Comparison of ENCODE assay signal across 7 mouse cellular contexts in the genomic region with DNA sequence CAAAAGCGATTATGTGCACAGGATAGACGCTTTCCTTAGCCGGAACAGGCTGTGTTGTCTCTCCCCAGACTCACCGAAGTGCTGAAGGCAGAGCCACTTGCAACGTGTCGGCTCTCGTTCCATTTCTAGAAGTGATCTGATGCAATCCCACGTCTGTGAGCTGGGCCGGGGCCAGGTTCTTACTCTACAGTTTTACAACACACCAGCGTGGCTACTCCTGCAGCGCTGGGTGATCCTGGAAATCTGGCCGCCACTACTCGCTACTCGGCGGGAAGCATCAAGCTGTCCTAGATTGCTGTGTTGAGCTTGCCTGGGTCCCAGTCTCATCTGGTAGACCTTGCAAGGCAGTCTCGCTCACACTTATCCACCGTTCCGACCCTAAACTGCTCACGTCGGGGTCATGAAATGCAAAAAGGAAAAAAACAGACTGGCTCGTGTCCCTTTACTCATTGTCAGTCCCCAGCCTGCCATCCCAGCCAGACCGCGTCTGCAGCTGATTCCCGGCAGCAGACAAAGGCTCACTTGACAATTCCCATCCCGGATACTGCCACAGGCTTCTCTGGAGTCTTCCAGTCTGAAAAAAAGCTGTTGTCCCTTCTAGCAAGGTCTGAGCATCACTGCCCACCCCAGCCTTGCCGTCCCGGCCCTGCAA. TPM values are rescaled to one million over a fixed set of nuclear protein-coding genes. Genes with fewer than 3 reads are reported as not detected.
DNase-seq lines count a peak whose midpoint lies in the region; ATAC-seq lines count a peak whose summit lies in the region.

No protein-coding gene starts in this region.

- H3K79me2 ChIP-seq in macrophage (ENCODE audit: inconsistent target): no peaks in the 10 kb centered on the region

- 3% methylated on average over 27 of the region's 27 CpGs for WGBS in hindbrain, embryonic 15.5 days
- 6% methylated on average over 27 of the region's 27 CpGs for WGBS in macrophage (ENCODE audit: missing documents)

- H3K9ac ChIP-seq in hindbrain, embryonic 15.5 days: peak overlapping the region; percentile 77

- H3K4me2 ChIP-seq in hindbrain, embryonic 15.5 days: peak overlapping the region; percentile 78

- peaks cover 19% of the 10 kb centered on the region for H3K4me1 ChIP-seq in hindbrain, embryonic 15.5 days (replicated peaks)

- no peaks in the 10 kb centered on the region for H3K36me3 ChIP-seq in hindbrain, embryonic 15.5 days
- no peaks in the 10 kb centered on the region for H3K36me3 ChIP-seq in macrophage (ENCODE audit: inconsistent target)

- ATAC-seq in hindbrain, embryonic 15.5 days (ENCODE audit: low FRiP score, low read depth): peak; percentile 72

- peak overlapping the region; percentile 80 for H3K27ac ChIP-seq in hindbrain, embryonic 15.5 days (replicated peaks)
- no peak overlapping the region for H3K27ac ChIP-seq in macrophage

- H3K4me3 ChIP-seq in hindbrain, embryonic 15.5 days: peak overlapping the region; percentile 59
- peak overlapping the region; percentile 26 for H3K4me3 ChIP-seq in macrophage (ENCODE audit: inconsistent target)

- DNase-seq in adrenal gland, postnatal 10 days: peak; percentile 82
- peak; percentile 61 to 66 for DNase-seq in cerebellum, postnatal 36 days
- DNase-seq in gastrocnemius, adult 8-10 months (ENCODE audit: low spot score in 2 of 2): peak; percentile 67 to 80
- DNase-seq in left cerebral cortex, postnatal 10 days (ENCODE audit: extremely low spot score in 1 of 2, low spot score in 2 of 2): peak; percentile 59 to 78
- DNase-seq in right cerebral cortex, postnatal 36 days (ENCODE audit: low spot score in 2 of 2): peak; percentile 74 to 81

- intact Hi-C loops in left cerebral cortex, postnatal 10 days (cut with DNase I): no loop called here

- no peaks in the 10 kb centered on the region for H3K27me3 ChIP-seq in hindbrain, embryonic 15.5 days

- no peaks in the 10 kb centered on the region for H3K9me3 ChIP-seq in hindbrain, embryonic 15.5 days

RNA-seq across cellular contexts. Expression of gene Aldh1l2, which starts 0.6 kb away (rescaled TPM):
- 1 to 10 TPM; 1.5 to 2.5 TPM for total RNA-seq in adrenal gland, postnatal 10 days (2021)
- 1 to 10 TPM; 3.2 to 4.8 (median 4.1) TPM for total RNA-seq in gastrocnemius, adult 8-10 months (2022)
- polyA plus RNA-seq in hindbrain, embryonic 15.5 days (2015; fragmentation: Nextera tagmentation; extraction: Ambion mirVana): 12.7 and 13.5 TPM in 2 replicates
- 1 to 10 TPM; 6.9 to 8.2 TPM for total RNA-seq in left cerebral cortex, postnatal 10 days (2021)
- total RNA-seq in macrophage (2018; cell fraction: chromatin; rRNA removed): 1 to 10 TPM in 6 of 26 experiments, under 1 TPM in 12, not detected in 8; 0.12 to 9.0 (median 0.59) TPM
- total RNA-seq in macrophage (2018; cell fraction: cytosol; rRNA removed): under 1 TPM in 25 of 26 experiments, not detected in 1; under 0.01 to 0.78 (median 0.17) TPM
- total RNA-seq in macrophage (2018; cell fraction: nucleus; rRNA removed): 1 to 10 TPM in 6 of 26 experiments, under 1 TPM in 11, not detected in 9; 0.17 to 2.8 (median 0.86) TPM
- not detected in 3 replicates for polyA plus RNA-seq in macrophage (2018)

RNA-seq across cellular contexts. Expression of gene Washc4, which starts 10.2 kb away (rescaled TPM):
- 10 to 100 TPM; 18.0 to 20.8 TPM for total RNA-seq in adrenal gland, postnatal 10 days (2021)
- total RNA-seq in gastrocnemius, adult 8-10 months (2022): 1 to 10 TPM; 7.0 to 9.4 (median 7.8) TPM
- 27.8 and 28.0 TPM in 2 replicates for polyA plus RNA-seq in hindbrain, embryonic 15.5 days (2015; fragmentation: Nextera tagmentation; extraction: Ambion mirVana)
- 10 to 100 TPM; 20.9 to 21.3 TPM for total RNA-seq in left cerebral cortex, postnatal 10 days (2021)
- 100 to 1,000 TPM; 116 to 210 (median 137) TPM for total RNA-seq in macrophage (2018; cell fraction: chromatin; rRNA removed)
- 10 to 100 TPM; 43.8 to 69.8 (median 59.7) TPM for total RNA-seq in macrophage (2018; cell fraction: cytosol; rRNA removed)
- 100 to 1,000 TPM in 23 of 26 experiments, 10 to 100 TPM in 3; 85.5 to 178 (median 116) TPM for total RNA-seq in macrophage (2018; cell fraction: nucleus; rRNA removed)
- polyA plus RNA-seq in macrophage (2018): 37.7 to 48.5 TPM (median 39.0 TPM) in 3 replicates
